Mouse (Mus musculus) thymus, postnatal 4 days (tissue): ENCODE data around the gene Arhgap10.
A peak's percentile ranks its signal among the peaks of the same experiment; 100 is the strongest.
"Not testable (repeated sequence)": the region's sequence is repeated elsewhere in the genome, so short reads cannot be mapped to it uniquely, and the experiment has no call there.

Experiments
- DNase-seq: peaks from one replicate; pipeline ENCODE4 v3.0.0; 2021

The Arhgap10 gene

DNA sequence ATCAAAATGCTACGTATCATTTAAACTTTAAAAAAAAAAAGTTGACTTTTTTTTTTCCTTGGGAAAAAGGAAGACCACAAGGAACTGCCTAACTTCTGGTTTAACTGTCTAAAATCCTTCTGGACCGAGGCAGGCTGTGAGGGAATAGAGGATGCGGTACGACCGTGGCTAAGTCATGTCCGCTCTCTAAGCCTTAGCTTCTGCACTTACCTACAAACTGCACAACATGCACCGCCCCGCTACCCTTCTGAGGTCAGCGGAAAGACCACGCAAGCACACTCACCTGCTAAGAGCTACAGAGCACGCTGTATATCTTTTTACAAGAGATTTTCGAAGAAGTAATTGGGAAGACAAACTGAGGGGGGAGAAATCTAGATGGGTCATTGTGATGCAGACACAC is 186.6 kb downstream of the Arhgap10 start:
- no peak for DNase-seq

DNA sequence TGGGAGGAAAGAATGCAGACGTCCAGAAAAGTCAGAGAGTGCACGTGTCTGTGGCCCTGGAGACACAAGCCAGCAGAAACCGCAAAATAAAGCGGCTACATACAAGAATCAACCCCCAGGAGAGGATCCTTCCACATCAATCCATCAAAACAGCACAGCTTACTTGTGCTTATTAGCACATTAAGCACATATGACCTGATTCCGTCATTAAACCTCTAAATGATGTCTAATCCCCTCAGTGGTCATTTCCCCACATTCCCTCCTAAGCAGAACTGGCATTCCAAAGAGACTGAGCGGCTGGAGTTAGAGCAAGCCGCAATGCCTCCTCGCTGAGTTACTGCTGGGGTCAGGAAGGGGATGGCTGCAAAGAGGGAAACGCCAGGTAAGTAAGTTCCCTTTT is 187.4 kb downstream of the Arhgap10 start:
- DNase-seq, result no peak

DNA sequence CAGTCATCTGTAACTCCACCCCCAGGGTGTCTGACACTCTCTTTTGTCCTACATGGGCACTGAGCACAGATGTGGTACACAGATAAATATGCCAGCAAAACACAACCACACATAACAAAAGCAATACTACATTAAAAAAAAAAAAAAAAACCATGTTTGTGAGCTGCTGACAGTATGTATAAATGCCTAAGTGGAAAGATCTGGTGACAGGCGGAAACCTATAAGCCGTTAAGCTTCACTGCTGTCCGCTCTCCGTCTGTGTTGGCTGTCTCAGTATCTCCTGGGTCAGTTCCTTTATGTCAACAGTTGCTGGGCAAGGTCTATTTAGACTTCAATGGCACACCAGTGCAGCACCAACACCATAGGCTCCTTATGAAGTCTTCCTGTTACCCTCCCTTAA is 188.0 kb downstream of the Arhgap10 start:
- no peak for DNase-seq

DNA sequence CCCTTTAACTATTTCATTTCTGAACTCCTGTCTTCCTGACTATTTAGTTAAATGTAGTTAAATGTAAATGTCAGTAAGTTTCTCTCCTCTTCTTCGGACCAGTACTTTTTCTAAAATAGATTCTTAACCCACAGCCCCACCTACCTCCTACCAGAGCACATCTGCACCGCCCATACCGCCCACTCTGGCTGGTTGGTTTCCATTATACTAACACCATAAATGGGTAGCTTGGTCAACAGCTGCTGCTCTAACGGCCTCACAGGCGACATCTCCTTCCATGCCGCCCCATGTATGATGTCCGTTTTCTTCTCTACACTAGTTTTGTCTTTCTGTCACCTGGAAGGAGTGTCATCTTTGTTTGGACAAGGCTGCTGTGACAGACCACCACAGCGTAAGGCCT is 189.3 kb downstream of the Arhgap10 start:
- DNase-seq, result no peak

DNA sequence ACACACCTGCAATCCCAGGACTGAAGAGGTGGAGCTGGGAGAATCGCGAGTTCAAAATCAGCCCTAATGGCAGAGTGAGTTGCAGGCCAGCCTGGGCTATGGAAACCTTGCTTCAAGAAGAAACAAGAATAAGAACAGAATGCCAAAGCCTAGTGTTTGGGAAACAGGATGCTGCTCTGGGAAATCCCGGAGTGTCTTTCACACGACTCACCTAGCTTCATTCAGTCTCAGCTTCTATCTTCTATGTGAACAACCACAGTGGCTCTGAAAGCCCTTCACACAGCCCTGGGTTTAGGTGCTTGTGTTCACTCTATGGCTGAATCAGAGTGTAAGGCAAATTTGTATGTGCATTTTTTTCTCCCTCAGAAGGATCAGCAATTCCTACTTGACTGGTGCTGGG is 190.4 kb downstream of the Arhgap10 start:
- DNase-seq, result no peak

DNA sequence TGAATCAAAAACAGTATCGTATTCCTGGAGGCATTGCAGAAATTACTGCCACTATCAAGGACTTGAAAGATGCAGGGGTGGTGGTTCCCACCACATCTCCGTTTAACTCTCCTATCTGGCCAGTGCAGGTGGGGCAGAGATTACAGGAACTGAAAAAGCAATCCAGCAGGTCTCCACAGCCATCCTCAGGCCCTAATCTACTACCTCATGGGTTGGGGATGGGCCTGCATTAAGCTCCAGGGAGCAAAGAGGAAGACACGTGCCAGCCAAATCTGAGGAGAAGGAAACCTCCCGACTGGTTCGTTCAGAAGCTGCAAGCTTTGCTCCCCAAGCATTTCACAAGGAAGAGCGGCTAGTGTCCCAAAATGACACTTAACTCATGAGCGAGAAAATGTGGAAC is 195.0 kb downstream of the Arhgap10 start:
- not testable (repeated sequence) for DNase-seq

DNA sequence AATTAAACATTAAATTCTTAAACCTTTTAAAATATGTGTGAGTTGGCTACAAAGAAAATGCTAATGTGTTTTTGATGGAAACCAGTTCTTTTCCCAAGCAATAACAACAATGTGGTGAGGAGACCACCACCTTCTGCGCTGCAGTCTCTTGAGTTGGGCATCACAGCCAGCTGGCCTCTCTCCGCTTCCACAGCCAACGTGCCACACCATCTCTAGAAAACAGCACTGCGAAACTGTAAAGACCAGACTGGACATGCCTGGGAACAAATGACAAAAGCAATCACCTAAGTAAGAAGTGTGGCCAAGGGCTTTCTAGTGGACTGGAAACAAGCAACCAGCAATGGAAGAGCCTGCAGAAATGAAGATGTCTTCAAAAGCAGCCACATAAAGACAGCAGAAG is 195.9 kb downstream of the Arhgap10 start:
- DNase-seq, result no peak

DNA sequence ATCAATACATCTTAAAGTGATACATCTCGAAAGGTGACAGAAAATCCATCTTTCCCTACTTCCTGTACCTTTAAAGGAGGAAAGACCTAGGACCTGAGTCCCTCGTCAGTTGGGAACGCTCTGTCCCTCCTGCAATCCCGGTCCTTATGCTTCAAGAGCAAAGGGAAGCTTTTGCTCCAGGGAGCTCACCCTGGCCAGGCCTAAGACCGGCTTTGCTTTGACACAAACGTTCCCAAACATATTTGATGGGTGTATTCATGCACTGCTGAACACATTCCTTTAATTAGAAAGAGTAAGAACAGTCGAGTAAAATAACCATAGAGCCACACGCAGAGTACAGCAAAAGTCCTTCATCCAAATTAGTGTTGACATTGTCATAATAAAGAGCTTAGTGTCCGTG is 199.2 kb downstream of the Arhgap10 start:
- DNase-seq, result no peak

DNA sequence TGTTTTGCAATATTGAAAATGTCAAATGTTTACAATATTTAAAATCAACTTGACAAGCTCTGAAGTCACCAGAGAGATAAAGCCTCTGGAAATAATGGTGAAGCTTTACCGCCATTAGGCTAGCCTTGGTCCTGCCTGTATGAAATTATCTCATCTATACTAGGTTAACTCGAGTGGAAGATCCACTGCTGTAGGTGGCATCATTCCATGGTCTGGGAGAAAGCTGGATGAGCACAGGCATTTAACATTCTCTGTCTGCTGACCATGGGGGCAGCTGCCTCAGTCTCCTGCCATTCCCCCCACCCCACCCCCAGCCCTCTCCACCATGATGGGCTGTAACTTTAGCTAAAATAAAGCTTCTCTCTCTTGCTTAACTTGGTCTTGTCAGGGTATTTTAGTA is 200.0 kb downstream of the Arhgap10 start:
- DNase-seq, result no peak

DNA sequence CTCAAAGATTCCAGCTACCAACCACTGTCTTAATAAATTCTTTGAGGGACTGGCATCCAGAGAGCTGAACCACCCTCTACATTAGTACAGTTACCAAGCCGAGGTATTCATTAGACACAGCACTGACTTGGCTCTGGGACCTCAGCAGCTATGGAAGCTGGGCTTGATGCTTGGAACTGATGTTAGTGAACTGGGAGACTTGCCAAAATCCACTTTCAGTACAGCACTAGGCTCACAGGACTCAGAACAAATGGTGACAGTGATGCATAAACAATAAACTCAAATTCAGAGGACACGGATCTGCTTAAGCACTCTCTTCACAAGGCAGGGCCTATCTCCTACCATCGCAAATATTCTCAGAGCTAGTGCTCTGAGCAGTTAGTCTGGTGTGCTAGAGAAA is 204.8 kb downstream of the Arhgap10 start:
- DNase-seq, result no peak

DNA sequence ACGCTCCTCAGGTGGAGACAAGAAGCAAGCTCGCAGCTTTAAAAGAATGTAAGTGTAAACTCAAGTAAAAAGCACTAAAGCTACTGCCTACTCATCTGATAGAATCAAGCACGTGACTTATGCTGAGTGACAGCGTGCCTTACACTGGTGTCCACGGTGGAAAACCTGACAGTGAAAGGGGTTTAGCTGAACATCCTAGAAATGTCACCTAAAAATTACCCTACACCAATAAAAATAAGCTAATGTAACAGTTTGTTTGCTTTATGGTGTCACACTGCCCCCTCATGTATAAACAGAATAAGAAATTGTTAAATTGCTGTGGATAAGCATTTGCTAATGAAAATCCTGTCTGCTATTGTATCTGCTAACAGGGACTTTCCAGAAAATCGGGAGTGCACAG is 206.0 kb downstream of the Arhgap10 start:
- DNase-seq, result no peak

DNA sequence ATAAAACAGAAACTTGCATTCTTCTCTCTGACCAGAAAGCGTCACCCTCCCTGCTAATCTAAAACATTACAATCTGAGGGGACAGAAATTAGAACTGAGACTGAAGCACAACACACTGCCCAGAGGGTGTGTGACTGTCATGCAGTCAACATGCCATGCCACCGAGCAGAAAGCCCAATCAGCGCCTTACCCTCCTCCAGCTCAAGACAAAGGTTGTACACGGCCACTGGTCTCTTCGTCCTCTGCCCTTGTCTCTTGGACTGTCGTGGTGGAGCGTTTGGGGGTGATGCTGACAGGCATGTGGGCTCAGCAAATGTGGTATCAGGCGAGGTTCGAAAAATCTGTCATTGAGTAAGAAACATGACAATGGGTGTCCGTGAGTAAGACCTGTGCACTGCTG is 207.2 kb downstream of the Arhgap10 start:
- DNase-seq, result no peak

DNA sequence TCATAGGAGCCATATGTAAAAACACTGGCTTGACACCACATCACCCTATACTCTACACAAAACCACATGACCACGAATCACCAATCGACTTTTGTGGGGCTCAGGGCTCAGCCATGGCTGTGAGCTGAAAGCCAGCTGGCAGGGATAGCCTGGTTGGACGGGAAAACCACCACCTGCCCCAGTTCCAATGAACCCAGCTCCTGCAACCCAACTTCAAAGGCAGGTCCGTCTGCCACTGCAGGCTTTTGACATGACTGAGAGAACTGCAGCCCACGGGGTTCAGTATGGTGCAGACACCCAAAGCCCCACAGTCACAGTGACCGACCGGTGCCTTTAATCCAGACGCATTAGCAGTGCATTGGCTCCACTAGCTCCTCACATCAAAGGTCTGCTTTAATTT is 207.7 kb downstream of the Arhgap10 start:
- no peak for DNase-seq

DNA sequence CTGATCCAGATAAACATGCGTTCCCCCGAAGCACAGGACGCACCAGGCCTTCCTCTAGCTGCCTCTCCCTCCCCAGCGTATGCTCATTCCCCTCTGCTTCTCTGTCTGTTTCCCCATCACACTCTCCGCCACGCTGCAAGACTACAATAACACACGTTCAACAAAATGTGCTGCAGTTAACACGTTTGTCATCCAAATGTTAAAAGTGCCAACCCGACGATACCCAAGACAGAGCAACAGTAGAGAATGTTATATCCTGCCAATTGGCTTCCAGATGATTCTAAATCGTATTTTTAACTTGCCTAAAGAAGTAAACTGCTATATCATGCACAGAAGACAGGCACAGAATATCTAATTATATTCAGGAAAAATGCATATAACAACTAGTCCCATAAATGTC is 223.2 kb downstream of the Arhgap10 start:
- no peak for DNase-seq

DNA sequence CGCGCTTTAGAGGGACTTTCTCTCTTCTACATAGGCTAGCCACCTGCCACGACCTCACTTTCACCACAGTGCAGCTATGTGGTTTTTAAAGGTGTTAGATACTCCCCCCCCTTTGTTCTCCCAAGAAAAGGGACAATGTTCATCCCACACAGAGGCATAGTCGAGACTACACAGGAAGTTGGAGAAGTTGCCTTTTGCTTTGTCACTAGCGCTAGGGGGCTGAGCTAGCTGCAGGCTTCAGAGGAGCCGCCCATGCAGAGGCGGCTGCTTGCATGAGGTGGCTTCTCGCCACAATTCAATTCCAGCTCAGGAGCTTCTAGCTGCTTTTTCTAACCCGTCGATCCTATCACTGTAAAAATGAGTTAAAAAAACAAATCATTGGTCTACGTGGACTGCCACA is 225.1 kb downstream of the Arhgap10 start:
- DNase-seq, result peak; percentile 65

DNA sequence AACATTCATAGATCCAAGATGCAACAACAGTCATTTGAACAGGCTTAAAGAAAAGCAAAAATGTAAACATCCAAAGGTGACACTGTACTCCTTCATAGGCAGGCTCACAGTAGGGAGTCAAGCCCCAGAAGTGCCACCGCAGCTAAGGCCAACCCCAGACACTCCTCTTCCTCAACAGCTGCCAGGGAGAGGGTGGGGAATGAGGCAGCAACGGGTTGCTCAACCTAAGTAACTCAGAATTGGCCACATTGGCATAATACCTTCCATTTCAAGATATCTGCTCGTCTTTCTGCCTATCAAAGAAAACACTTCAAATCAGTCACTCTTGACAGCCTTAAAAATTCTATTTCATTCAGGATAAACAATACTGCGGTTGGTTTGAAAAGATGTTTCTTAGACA is 225.6 kb downstream of the Arhgap10 start:
- DNase-seq, result peak; percentile 46

DNA sequence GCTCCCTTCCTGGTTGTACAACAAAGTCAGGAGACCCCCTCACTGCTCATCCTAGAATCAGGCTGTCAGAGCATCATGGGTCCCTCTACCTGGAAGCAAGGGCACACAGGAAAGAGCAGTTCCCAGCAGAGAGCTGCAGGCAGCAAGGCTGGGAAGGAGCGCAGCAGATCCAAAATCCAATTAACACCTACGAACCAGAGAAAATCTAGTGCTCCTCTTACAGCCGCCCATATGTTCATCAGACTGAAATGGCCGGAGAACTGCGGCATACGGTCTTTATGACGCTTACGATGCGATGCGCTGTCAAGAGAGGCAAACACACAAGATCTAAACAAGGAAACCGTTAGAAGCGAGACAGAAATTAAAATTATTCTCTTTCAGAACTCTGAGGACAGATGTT is 229.3 kb downstream of the Arhgap10 start:
- DNase-seq, result no peak

DNA sequence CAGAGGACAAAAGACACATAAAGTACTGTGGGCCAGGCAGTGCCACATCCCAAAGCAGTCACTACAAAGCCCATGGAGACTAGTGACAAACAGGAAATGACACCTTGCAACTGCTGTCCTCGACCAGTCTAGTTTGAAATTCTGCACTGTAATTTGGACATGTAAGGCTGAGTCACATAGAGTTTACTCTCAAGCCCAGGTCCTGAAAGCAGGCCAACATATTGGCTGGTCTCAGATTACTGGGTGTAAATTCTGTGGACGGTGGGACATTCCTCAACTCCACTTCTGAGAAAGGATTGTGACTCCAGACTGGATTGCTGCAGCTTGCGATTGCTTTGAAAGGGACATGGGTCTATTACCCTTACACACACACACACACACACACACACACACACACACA is 229.7 kb downstream of the Arhgap10 start:
- no peak for DNase-seq

DNA sequence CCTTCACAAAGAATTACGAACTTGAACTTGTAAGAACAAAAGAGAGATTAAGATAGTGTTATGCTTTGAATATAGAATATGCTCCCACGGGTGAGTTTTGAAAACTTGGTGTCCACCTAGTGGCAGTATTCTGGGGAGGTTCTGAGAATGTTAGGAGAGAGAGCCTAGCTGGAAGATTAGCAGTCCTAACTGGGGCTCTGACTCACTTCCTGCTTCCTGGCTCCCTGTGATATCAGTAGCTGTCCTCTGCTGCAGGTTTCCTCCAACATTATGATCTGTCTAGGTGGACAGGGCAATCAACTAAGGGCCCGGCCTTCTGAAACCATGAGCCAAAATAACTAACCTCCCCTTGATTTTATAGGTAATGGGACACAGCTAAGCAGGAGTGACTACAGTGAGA is 233.3 kb downstream of the Arhgap10 start:
- DNase-seq, result peak; percentile 25

DNA sequence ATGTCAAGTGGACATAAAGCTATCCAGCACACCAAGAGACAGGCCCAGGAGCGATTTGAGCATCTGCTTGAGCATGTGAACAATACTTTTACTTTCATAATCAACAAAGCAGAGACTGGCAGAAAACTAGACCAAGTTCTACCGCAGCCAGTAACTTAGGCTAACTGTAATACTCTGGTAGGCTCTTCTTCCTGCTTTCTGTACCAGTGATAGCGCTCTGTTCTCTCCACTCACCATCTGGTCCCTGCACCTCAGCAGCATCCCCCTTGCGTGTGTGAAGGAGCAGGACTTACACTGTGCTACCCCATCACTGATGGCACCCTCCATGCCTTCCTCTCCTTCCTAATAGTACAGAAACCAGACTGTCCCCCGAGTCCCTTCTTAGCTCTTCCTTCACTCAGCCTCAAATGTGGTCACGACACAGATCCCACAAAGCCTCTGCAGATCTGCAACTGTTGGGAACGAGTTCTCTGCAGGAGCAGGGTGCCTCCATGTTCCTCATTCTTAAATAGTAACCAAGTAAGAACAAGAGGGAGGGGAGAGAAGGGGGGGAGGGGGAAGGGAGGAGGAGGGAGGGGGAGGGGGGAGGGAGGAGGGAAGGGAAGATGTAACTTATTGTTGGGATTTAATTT is 235.0 kb downstream of the Arhgap10 start:
- peak; percentile 49 for DNase-seq

DNA sequence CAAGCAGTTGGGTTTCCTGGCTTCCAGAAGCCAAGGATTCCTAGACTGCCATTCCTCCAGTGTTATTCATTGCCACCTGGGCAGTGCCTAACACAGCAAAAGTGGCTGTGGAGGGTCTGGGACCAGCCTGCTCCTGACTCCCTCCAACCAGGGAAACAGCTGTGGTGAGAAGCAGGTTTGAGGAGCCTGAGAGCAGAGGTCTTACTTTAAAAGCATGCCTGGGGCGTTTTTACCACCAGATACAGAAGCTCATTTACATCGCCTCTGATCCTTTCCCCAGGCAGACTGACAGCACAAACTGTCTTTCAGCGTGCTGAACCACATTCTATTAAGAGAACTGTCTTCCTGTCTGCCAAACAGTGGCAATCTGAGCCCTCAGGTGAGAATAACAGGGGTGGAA is 237.8 kb downstream of the Arhgap10 start:
- DNase-seq, result peak; percentile 25

DNA sequence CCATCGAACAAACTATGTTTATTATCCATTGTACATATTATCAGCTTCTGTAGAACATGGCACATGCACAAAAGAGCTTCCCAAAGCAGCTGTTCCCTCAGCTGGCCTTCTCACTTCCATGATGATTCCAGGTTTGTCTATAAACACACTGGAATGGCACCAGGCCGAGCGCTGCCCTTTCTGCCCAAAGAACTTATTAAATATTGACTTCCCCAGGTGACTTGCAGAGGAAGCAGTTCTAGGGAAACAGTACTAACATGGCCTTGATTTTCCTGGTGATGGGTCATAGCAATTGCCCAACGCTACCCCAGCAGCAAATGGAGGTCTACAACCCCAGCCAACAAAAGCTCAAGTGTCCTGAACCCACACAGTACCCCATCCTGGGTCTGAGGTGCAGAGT is 239.5 kb downstream of the Arhgap10 start:
- DNase-seq, result no peak

DNA sequence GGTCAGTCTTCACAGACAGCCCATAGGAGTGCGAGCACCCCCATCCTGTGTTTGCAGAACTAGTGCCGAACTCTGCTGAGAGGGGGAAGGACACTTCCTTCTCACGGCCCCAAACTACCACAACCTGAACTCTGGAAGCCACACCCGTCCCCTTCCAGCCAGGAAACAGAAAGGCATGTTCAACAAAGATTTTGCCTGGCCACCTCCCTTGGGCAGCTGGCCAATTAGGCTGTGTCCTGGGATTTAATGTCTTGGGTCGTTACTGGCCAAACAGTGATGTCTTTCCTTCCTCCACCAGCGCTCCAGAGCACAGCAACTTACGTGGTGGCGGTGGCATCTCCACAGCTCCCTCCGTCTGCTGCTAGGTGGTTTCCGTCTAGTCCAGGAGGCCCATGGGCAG is 240.9 kb downstream of the Arhgap10 start:
- DNase-seq, result peak; percentile 42

DNA sequence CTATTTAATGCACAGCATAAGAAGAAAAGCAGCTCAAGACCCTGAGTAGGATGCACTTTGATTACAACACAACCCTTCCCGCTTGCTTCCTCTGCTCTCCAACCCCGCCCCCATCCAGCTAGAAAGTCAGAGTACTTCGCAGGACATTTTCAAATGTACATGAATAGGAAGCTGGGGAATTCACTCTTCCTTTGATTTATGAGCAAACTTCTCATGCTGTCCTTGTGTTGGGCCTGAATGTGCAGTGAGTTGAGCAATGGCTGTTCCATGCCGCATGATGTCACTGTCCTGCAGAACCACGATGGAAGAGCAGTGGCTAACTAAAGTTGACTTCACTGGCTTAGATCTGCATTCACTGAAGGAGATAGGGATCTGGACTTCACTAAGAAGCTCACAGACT is 242.2 kb downstream of the Arhgap10 start:
- DNase-seq, result no peak

DNA sequence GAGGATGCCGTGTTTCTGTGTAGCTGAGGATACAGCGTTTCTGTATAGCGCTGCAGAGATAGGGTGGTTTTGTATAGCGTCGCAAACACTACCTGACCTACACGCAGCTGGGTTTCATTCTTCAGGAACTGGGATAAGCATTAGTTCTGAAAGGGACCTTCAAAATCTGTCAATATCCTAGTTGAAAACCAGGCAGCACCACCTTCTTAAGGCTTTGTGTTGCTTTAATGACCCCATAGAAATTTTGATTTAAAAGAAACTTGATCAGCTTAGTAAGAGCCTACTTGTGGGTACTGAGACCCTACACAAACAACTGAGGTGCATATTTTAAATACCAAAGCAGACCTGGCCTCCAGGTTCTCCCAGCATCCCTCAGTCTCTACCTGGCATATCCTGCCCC is 245.6 kb downstream of the Arhgap10 start:
- DNase-seq, result no peak

DNA sequence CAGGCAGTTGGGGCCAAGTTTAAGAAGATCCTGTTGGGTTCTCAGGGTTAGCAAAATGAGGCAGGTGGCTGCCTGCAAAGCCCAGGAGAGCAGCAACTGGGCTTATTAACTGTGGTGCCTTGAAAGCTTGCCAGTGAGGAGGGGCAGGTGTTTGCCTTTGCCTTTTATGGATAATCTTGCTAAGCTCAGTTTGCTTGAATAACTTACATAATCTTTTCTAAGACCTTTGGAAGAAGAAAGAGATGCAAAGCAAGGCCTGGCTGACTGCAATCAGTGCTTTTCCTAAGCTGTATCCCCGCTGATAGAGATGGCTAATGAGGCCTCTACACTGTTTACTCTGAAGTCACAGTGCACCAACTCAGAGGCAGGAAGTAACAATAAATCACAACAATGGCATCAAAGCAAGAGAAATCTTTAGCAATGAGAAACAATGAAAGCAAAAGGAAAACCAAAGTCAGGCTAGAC is 249.8 kb downstream of the Arhgap10 start:
- DNase-seq, result no peak
